Mouse (Mus musculus) bone marrow, adult 2 months (tissue): Measurements from ENCODE around the gene Ufc1. TPM values are rescaled to one million over a fixed set of nuclear protein-coding genes. Genes with fewer than 3 reads are reported as not detected.
A peak's percentile ranks its signal among the peaks of the same experiment; 100 is the strongest.

Experiments
- H3K27ac ChIP-seq: fragments of 200-500 bp; 2 replicates; pipeline ENCODE4 v1.5.1; 2012; ENCODE audit warnings: low read depth, mild to moderate bottlenecking, control low read depth, inconsistent platforms, low read length; ENCODE audit not compliant: control insufficient read depth, poor library complexity, insufficient read depth
- H3K4me1 ChIP-seq: fragments of 200-500 bp; 2 replicates; pipeline ENCODE4 v1.6.1; 2011; ENCODE audit warnings: low read length; ENCODE audit not compliant: control insufficient read depth, insufficient read depth
- H3K4me3 ChIP-seq: fragments of 200-500 bp; replicated peaks from 2 replicates; pipeline ENCODE3; 2011; ENCODE audit warnings: mild to moderate bottlenecking, low read depth, low read length, control low read depth; ENCODE audit not compliant: control insufficient read depth
- CTCF ChIP-seq: fragments of 200-500 bp; IDR thresholded peaks from 2 replicates; pipeline ENCODE4 v1.5.1; 2011; ENCODE audit warnings: low read length, control low read depth; ENCODE audit not compliant: control insufficient read depth, insufficient read depth
- POLR2A ChIP-seq: fragments of 200-500 bp; IDR thresholded peaks from 2 replicates; pipeline ENCODE4 v1.6.1; 2011; ENCODE audit warnings: low read depth, mild to moderate bottlenecking, control low read depth, low read length, borderline replicate concordance; ENCODE audit not compliant: control insufficient read depth
- WGBS: fragments of 180-500 bp; shearing (Covaris S2); methylation state at CpG from one replicate; pipeline ENCODE4 v1.1.7; 2018; 5-methylcytosine and 5-hydroxymethylcytosine counted together
- polyA plus RNA-seq: library from polyadenylated mRNA; stranded (reverse); fragments of >200 nt; gene quantifications from 2 replicates; pipeline ENCODE4 v1.2.4, GENCODE M21; 2011; ENCODE audit warnings: low replicate concordance; ENCODE audit not compliant: missing spikeins, insufficient read depth, insufficient read length

Ufc1 gene
- polyA plus RNA-seq, 1 experiment: 84.2 TPM

DNA sequence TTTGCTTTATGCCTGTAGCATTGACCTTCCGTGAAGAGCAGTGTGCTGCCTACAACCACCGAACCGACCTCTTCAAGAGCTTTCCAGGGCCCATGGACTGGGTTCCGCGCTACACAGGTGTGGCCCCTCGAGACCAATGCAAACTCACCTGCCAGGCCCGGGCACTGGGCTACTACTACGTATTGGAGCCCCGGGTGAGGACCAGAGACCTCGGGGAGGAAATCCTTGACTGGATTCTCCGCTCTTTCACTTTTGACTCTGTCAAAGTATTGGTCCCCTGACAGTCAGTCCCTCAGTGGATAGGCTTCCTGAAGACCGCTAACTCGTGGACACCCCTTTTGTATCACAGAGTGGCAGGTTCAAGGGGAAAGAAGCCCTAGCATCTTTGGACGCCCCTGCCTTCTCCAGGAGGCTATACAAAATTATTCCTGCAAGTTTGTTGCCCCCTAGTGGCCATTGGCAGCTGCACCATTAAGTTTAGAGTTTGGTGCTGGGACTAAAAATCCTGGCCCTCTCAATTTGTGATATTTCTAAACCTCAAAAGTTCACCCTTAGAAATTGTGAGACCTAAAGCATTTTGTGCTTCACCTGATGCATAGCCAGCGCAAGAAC is 37.8 kb downstream of the Ufc1 start:
- WGBS: 59% methylated on average over 15 of the region's 15 CpGs
- Histone ChIP-seq H3K4me1 (no peaks in the 10 kb centered on the region; the same call in 1 of the 2 replicates), H3K4me3 (no peak overlapping the region), H3K27ac (no peak overlapping the region)
- TF ChIP-seq POLR2A (no peak), CTCF (peak; percentile 50)

- TF ChIP-seq CTCF: no peak
- TF ChIP-seq POLR2A: no peak
- H3K27ac ChIP-seq: no peak overlapping the region
- H3K4me3 ChIP-seq: no peak overlapping the region
- WGBS: 89% methylated on average over 24 of the region's 24 CpGs
- no peaks in the 10 kb centered on the region; the same call in 1 of the 2 replicates for H3K4me1 ChIP-seq
These were observed 38.6 kb downstream of the Ufc1 start for GRCm38 (mm10) chr1:171256095-171256818.

DNA sequence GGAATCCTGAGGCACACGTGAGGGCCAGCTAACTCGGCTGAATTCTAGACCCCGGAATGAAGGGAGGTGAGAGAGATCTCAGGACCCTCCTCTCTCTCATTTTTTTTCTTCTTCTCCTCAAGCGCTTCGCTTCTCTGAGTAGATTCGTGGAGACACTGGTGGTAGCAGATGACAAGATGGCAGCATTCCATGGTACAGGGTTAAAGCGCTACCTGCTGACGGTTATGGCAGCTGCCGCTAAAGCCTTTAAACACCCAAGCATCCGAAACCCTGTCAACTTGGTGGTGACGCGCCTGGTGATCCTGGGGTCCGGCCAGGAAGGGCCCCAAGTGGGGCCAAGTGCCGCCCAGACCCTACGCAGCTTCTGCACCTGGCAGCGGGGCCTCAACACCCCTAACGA is 42.4 kb downstream of the Ufc1 start:
- H3K27ac ChIP-seq: no peak overlapping the region
- TF ChIP-seq POLR2A (no peak), CTCF (no peak)
- H3K4me3 ChIP-seq: no peak overlapping the region
- 82% methylated on average over 17 of the region's 17 CpGs for WGBS
- peaks cover 2% of the 10 kb centered on the region; the same call in 1 of the 2 replicates for H3K4me1 ChIP-seq

- H3K4me3 ChIP-seq: no peak overlapping the region
- TF ChIP-seq POLR2A (no peak), CTCF (no peak)
- no peak overlapping the region for H3K27ac ChIP-seq
- H3K4me1 ChIP-seq: peaks cover 2% of the 10 kb centered on the region; the same call in 1 of the 2 replicates
- WGBS: 49% methylated on average over 13 of the region's 13 CpGs
These were observed 43.1 kb downstream of the Ufc1 start for GRCm38 (mm10) chr1:171251594-171252324.

DNA sequence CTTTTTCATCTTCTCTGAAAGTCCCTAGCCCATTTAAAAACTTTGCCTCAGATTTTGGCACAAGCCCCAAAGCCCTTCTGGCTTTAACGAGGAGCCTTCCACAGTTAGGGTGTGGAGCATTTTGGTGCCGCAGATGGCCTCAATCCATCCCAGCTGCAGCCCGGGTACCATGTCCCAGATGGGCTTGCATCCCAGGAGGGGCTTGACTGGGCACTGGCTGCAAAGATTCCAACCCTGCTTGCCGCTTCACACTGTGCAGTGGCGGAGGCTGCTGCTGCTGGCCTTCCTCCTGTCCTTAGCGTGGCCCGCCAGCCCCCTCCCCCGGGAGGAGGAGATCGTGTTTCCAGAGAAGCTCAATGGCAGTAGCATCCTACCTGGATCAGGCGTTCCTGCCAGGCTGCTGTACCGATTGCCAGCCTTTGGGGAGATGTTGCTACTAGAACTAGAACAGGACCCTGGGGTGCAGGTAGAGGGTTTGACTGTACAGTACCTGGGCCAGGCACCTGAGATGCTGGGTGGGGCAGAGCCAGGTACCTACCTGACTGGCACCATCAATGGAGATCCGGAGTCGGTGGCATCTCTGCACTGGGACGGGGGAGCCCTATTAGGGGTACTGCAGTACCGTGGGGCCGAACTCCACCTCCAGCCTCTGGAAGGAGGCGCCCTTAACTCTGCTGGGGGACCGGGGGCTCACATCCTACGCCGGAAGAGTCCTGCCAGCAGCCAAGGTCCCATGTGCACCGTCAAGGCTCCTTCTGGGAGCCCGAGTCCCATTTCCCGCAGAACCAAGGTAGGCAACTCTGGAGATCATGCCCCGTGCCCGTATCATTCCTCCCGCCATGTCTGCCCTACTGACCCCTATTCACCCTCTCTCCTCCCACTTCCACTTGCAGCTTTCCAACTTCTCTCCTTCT is 43.9 kb downstream of the Ufc1 start, which contains the start of gene Ndufs2:
TSS of gene Ndufs2 (minus strand) at position 709 of the 914 bp plus-strand sequence.
- Histone ChIP-seq H3K4me3 (no peak within 1 kb of the TSS), H3K4me1 (peaks cover 2% of the 10 kb centered on the region; the same call in 1 of the 2 replicates), H3K27ac (no peak within 1 kb of the TSS)
- TF ChIP-seq POLR2A (no peak), CTCF (no peak)
- WGBS: 64% methylated on average over 26 of the region's 26 CpGs

DNA sequence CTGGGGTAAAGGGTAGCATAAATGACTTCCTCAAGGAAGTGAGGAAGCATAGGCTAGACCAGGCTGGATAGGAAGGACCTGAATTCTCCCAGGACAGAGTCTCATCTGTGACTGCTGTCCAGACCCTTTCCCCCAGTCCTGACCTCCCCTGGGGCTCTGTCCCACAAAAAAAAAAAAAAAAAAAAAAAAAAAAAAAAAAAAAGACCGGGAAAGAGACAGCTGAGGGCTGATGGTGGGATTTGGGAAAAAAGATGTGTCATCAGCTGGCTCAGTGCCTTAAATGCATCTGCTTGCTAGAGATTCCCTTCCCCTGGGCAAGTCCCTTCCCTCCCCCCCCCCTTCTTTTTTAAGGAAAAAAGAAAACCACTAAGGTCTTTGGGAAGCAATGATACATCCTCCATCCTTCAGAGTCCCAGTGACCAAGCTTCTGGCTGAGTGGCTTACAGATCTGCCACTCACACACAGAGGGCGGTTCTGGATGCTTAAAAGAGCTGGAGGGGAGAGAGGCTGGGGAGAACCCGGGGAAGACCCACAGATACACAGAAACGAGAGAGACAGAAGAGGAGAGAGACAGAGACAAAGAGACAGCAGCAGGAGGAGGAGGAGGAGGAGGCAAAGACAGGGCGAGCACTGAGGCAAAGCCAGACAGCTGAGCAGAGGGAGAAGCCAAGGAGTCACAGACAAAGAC is 44.8 kb downstream of the Ufc1 start, which contains the start of gene Adamts4:
TSS of gene Adamts4 (plus strand) at position 509 of the 688 bp plus-strand sequence.
- Histone ChIP-seq H3K4me1 (peaks cover 2% of the 10 kb centered on the region; the same call in 1 of the 2 replicates), H3K27ac (no peak within 1 kb of the TSS), H3K4me3 (no peak within 1 kb of the TSS)
- TF ChIP-seq CTCF (no peak), POLR2A (no peak)
- 30% methylated on average over 5 of the region's 5 CpGs for WGBS
